Mouse (Mus musculus) layer of hippocampus, postnatal 25 days (tissue): ENCODE data around the gene Setd7. TPM values are rescaled to one million over a fixed set of nuclear protein-coding genes. Genes with fewer than 3 reads are reported as not detected.

ENCODE experiments used
- DNase-seq, 2 experiments: peaks; one replicate each; pipeline ENCODE4 v3.0.0; 2022; ENCODE audit warnings: mixed read lengths in 2 of 2, low spot score in 1 of 2; ENCODE audit errors: extremely low spot score in 1 of 2
- total RNA-seq, 2 experiments: library from RNA; stranded (reverse); gene quantifications; 2 replicates each; pipeline ENCODE4 v1.2.3; 2021

Gene Setd7
- total RNA-seq, 2 experiments from 2014 or later: 126 to 139 TPM

- no peak for DNase-seq
Observed at GRCm38 (mm10) chr3:51525186-51525785, 35.4 kb downstream of the Setd7 start.

- DNase-seq: no peak
Observed at GRCm38 (mm10) chr3:51521262-51521661, 39.4 kb downstream of the Setd7 start.

GRCm38 (mm10) chr3:51518763-51519121 lies 41.9 kb downstream of the Setd7 start:
- DNase-seq: no peak

GRCm38 (mm10) chr3:51517878-51518762 lies 42.6 kb downstream of the Setd7 start:
- no peak for DNase-seq

- DNase-seq: no peak
Observed at GRCm38 (mm10) chr3:51517467-51517866, 43.2 kb downstream of the Setd7 start.

GRCm38 (mm10) chr3:51511983-51512382 lies 48.7 kb downstream of the Setd7 start:
- DNase-seq: no peak

GRCm38 (mm10) chr3:51510903-51511302 lies 49.8 kb downstream of the Setd7 start:
- DNase-seq: peak; percentile 60 to 85

- DNase-seq: no peak
Observed at GRCm38 (mm10) chr3:51505465-51505864, 55.2 kb downstream of the Setd7 start.

GRCm38 (mm10) chr3:51504385-51504952 lies 56.2 kb downstream of the Setd7 start:
- DNase-seq: no peak

GRCm38 (mm10) chr3:51499876-51500275 lies 60.8 kb downstream of the Setd7 start:
- no peak for DNase-seq

- DNase-seq: no peak
Observed at GRCm38 (mm10) chr3:51498659-51499058, 62.0 kb downstream of the Setd7 start.

GRCm38 (mm10) chr3:51497978-51498377 lies 62.7 kb downstream of the Setd7 start:
- no peak for DNase-seq

- no peak for DNase-seq
Observed at GRCm38 (mm10) chr3:51495646-51496045, 65.0 kb downstream of the Setd7 start.

GRCm38 (mm10) chr3:51494466-51494865 lies 66.2 kb downstream of the Setd7 start:
- no peak for DNase-seq

GRCm38 (mm10) chr3:51493272-51493838 lies 67.3 kb downstream of the Setd7 start:
- DNase-seq: no peak

GRCm38 (mm10) chr3:51490088-51490753 lies 70.5 kb downstream of the Setd7 start:
- DNase-seq: no peak

GRCm38 (mm10) chr3:51486491-51487195 lies 74.0 kb downstream of the Setd7 start:
- DNase-seq: no peak

- DNase-seq: no peak
Observed at GRCm38 (mm10) chr3:51485347-51485746, 75.3 kb downstream of the Setd7 start.

- DNase-seq: no peak
Observed at GRCm38 (mm10) chr3:51484370-51484769, 76.3 kb downstream of the Setd7 start.

GRCm38 (mm10) chr3:51483741-51484359 lies 76.8 kb downstream of the Setd7 start, which contains the start of gene Rab33b:
Gene Rab33b, plus strand, starts transcription at chr3:51483920.
- DNase-seq: peak; percentile 90 to 99
